Mouse (Mus musculus) stomach, embryonic 14.5 days (tissue): Measurements from ENCODE around the gene Fam71f2. TPM values are rescaled to one million over a fixed set of nuclear protein-coding genes. Genes with fewer than 3 reads are reported as not detected.

ENCODE experiments used
- ATAC-seq: fragments of 200-750 bp; cut with Nextera tagmentation; 2 replicates; pipeline ENCODE4 v1.8.0; 2017; ENCODE audit warnings: low read depth, moderate TSS enrichment; ENCODE audit not compliant: insufficient number of reproducible peaks, insufficient read depth, low FRiP score
- H3K27ac ChIP-seq: fragments of 300-500 bp; sonication (generic); 2 replicates; pipeline ENCODE4 v1.5.1; 2014; ENCODE audit warnings: mild to moderate bottlenecking, low read length, moderate library complexity, mixed read lengths
- H3K27me3 ChIP-seq: fragments of 300-500 bp; sonication (generic); 2 replicates; pipeline ENCODE4 v1.6.1; 2014; ENCODE audit warnings: low read length, control low read depth, mixed read lengths; ENCODE audit not compliant: control insufficient read depth, insufficient read depth
- H3K36me3 ChIP-seq: fragments of 300-500 bp; sonication (generic); 2 replicates; pipeline ENCODE4 v1.6.1; 2014; ENCODE audit warnings: mild to moderate bottlenecking, control low read depth, low read length, moderate library complexity, mixed read lengths; ENCODE audit not compliant: control insufficient read depth, insufficient read depth
- H3K4me1 ChIP-seq: fragments of 300-500 bp; sonication (generic); 2 replicates; pipeline ENCODE4 v1.6.1; 2014; ENCODE audit warnings: low read length, control low read depth, mixed read lengths; ENCODE audit not compliant: control insufficient read depth, insufficient read depth
- H3K4me2 ChIP-seq: fragments of 300-500 bp; sonication (generic); replicated peaks from 2 replicates; pipeline ENCODE4 v1.6.1; 2014; ENCODE audit warnings: low read depth, low read length, control low read depth
- H3K4me3 ChIP-seq: fragments of 300-500 bp; sonication (generic); 2 replicates; pipeline ENCODE4 v1.5.1; 2014; ENCODE audit warnings: low read depth, low read length, control low read depth
- H3K9ac ChIP-seq: fragments of 300-500 bp; sonication (generic); replicated peaks from 2 replicates; pipeline ENCODE4 v1.6.1; 2014; ENCODE audit warnings: low read depth, mild to moderate bottlenecking, control low read depth, low read length, moderate library complexity, mixed read lengths
- H3K9me3 ChIP-seq: fragments of 300-500 bp; sonication (generic); 2 replicates; pipeline ENCODE4 v1.6.1; 2016; ENCODE audit warnings: low read depth, low read length, control low read depth; ENCODE audit not compliant: control insufficient read depth
- WGBS: fragments of 180-500 bp; shearing (Covaris S2); extraction: QIAGEN DNeasy Blood & Tissue Kit; methylation state at CpG from one replicate; pipeline ENCODE4 v1.1.7; 2014; 5-methylcytosine and 5-hydroxymethylcytosine counted together
- polyA plus RNA-seq: library from polyadenylated mRNA; unstranded; fragments of >200 nt; fragmentation: Nextera tagmentation; extraction: Ambion mirVana; gene quantifications from 2 replicates; pipeline ENCODE4 v1.2.1, GENCODE M21; 2014

Fam71f2 gene
- polyA plus RNA-seq, 1 experiment from 2014 or later: 0.68 TPM

- WGBS: 63% methylated on average over 2 of the region's 2 CpGs
- Histone ChIP-seq H3K27ac (no peak overlapping the region), H3K27me3 (no peaks in the 10 kb centered on the region), H3K4me1 (peaks cover 5% of the 10 kb centered on the region; the same call in 1 of the 2 replicates), H3K4me2 (no peak overlapping the region), H3K36me3 (no peaks in the 10 kb centered on the region), H3K9ac (no peak overlapping the region), H3K9me3 (no peaks in the 10 kb centered on the region), H3K4me3 (no peak overlapping the region)
- no peak for ATAC-seq
Measured at GRCm38 (mm10) chr6:29317286-29317685, 37.9 kb downstream of the Fam71f2 start.

DNA sequence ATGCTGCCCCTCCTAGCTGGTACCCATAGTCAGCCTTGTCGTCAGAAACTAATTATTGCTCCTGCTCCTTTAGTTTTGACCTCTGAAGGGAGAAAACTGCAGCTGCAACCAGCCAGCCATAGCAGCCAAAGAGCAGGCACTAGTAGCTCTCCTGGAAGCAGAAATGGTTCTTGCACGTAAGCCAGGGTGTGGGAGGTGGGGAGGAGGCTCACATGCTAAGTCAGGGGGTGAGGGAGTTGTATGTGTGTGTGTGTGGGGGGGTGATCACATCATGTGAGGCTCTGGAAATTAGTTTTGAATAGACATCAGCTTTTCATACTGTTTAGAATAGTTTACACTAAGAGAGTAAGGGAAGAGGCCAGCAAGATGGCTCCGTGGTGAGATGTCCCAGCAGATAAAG, 38.5 kb downstream of the Fam71f2 start:
- 50% methylated on average over 3 of the region's 3 CpGs for whole genome bisulfite sequencing
- Histone ChIP-seq H3K9me3 (no peaks in the 10 kb centered on the region), H3K27me3 (no peaks in the 10 kb centered on the region), H3K4me2 (no peak overlapping the region), H3K4me3 (no peak overlapping the region), H3K27ac (no peak overlapping the region), H3K36me3 (no peaks in the 10 kb centered on the region), H3K9ac (no peak overlapping the region), H3K4me1 (peaks cover 5% of the 10 kb centered on the region; the same call in 1 of the 2 replicates)
- ATAC-seq: no peak

DNA sequence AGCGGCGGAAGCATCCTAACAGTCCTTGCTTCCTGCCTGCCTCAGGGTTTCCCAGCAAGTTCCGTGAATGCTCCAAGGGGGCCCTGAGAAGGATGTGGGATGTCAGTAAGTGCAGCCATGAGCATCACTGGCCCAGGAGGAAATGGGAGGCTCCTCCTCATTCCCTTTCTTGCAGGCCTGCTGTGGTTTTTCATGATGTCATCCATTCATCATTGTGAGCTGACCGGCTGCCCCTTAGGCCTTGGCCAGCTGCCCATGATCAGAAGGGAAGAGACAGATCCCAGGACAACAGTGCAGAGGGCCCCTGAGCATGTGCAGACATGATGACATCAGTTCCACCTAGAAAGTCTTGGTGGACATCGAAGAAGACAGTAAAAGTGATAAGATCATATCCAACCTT, 39.5 kb downstream of the Fam71f2 start, which contains the start of gene Fam71f1:
Fam71f1 (plus strand) TSS at position 262 of the 400 bp plus-strand sequence.
- Histone ChIP-seq H3K36me3 (no peaks in the 10 kb centered on the region), H3K4me2 (no peak within 1 kb of the TSS), H3K4me3 (no peak within 1 kb of the TSS), H3K9ac (no peak within 1 kb of the TSS), H3K9me3 (no peaks in the 10 kb centered on the region), H3K27ac (peak within 1 kb of the TSS; percentile 45; the same call in 1 of the 2 replicates), H3K27me3 (no peaks in the 10 kb centered on the region), H3K4me1 (peaks cover 5% of the 10 kb centered on the region; the same call in 1 of the 2 replicates)
- ATAC-seq: peak; percentile 73; the same call in 1 of the 2 replicates
- 39% methylated on average over 5 of the region's 5 CpGs for WGBS

GRCm38 (mm10) chr6:29321586-29321985, 42.2 kb downstream of the Fam71f2 start:
- no peak overlapping the region for H3K27ac ChIP-seq
- no peak overlapping the region for H3K4me3 ChIP-seq
- no peaks in the 10 kb centered on the region for H3K9me3 ChIP-seq
- H3K9ac ChIP-seq: no peak overlapping the region
- H3K36me3 ChIP-seq: no peaks in the 10 kb centered on the region
- no peak overlapping the region for H3K4me2 ChIP-seq
- WGBS: 81% methylated on average over 6 of the region's 6 CpGs
- no peaks in the 10 kb centered on the region for H3K27me3 ChIP-seq
- peaks cover 5% of the 10 kb centered on the region; the same call in 1 of the 2 replicates for H3K4me1 ChIP-seq
- no peak for ATAC-seq

- Histone ChIP-seq H3K4me2 (no peak overlapping the region), H3K27ac (no peak overlapping the region), H3K4me1 (peaks cover 5% of the 10 kb centered on the region; the same call in 1 of the 2 replicates), H3K27me3 (no peaks in the 10 kb centered on the region), H3K4me3 (no peak overlapping the region), H3K36me3 (no peaks in the 10 kb centered on the region), H3K9me3 (no peaks in the 10 kb centered on the region), H3K9ac (no peak overlapping the region)
- 93% methylated on average over 7 of the region's 7 CpGs for WGBS
- ATAC-seq: no peak
Measured at GRCm38 (mm10) chr6:29322147-29322546, 42.8 kb downstream of the Fam71f2 start.

- no peak for ATAC-seq
- no peak overlapping the region for H3K9ac ChIP-seq
- no peaks in the 10 kb centered on the region for H3K36me3 ChIP-seq
- peaks cover 5% of the 10 kb centered on the region; the same call in 1 of the 2 replicates for H3K4me1 ChIP-seq
- no peaks in the 10 kb centered on the region for H3K9me3 ChIP-seq
- WGBS: 83% methylated on average over 4 of the region's 4 CpGs
- H3K4me3 ChIP-seq: no peak overlapping the region
- no peaks in the 10 kb centered on the region for H3K27me3 ChIP-seq
- H3K27ac ChIP-seq: no peak overlapping the region
- no peak overlapping the region for H3K4me2 ChIP-seq
Measured at GRCm38 (mm10) chr6:29322735-29323134, 43.3 kb downstream of the Fam71f2 start.

GRCm38 (mm10) chr6:29326961-29327360, 47.6 kb downstream of the Fam71f2 start:
- Histone ChIP-seq H3K36me3 (no peaks in the 10 kb centered on the region), H3K9ac (no peak overlapping the region), H3K9me3 (no peaks in the 10 kb centered on the region), H3K27ac (no peak overlapping the region), H3K4me1 (no peaks in the 10 kb centered on the region), H3K27me3 (no peaks in the 10 kb centered on the region), H3K4me3 (no peak overlapping the region), H3K4me2 (no peak overlapping the region)
- no peak for ATAC-seq
- WGBS: 86% methylated on average over 9 of the region's 9 CpGs

GRCm38 (mm10) chr6:29329514-29329913, 50.1 kb downstream of the Fam71f2 start:
- WGBS: 59% methylated on average over 4 of the region's 4 CpGs
- Histone ChIP-seq H3K4me1 (no peaks in the 10 kb centered on the region), H3K4me3 (no peak overlapping the region), H3K9me3 (no peaks in the 10 kb centered on the region), H3K4me2 (no peak overlapping the region), H3K36me3 (no peaks in the 10 kb centered on the region), H3K9ac (no peak overlapping the region), H3K27ac (no peak overlapping the region), H3K27me3 (no peaks in the 10 kb centered on the region)
- ATAC-seq: no peak
